Mouse (Mus musculus) adrenal gland, adult (tissue): ENCODE measurements around the gene Olfr556.
"Not testable (repeated sequence)": the region's sequence is repeated elsewhere in the genome, so short reads cannot be mapped to it uniquely, and the experiment has no call there.

ENCODE experiments used
- DNase-seq, 2 experiments: peaks; one replicate each; pipeline ENCODE4 v3.0.0; 2022 to 2023; ENCODE audit warnings: low spot score in 1 of 2; ENCODE audit not compliant: inconsistent age in 2 of 2

Olfr556 gene

GRCm38 (mm10) chr7:102664599-102664998, at the start of gene Olfr556:
TSS of gene Olfr556 (plus strand) at chr7:102664899.
- no peak for DNase-seq

GRCm38 (mm10) chr7:102618118-102618517, 46.6 kb upstream of the Olfr556 start, which contains the start of gene Olfr553:
TSS of gene Olfr553 (minus strand) at chr7:102618218.
- no peak for DNase-seq

GRCm38 (mm10) chr7:102619608-102620007, 45.1 kb upstream of the Olfr556 start:
- no peak for DNase-seq

- DNase-seq = not testable (repeated sequence)
These were observed 44.3 kb upstream of the Olfr556 start for GRCm38 (mm10) chr7:102620368-102620767.

- peak; percentile 19 to 84 for DNase-seq
These were observed 28.0 kb upstream of the Olfr556 start for GRCm38 (mm10) chr7:102636665-102637064.

GRCm38 (mm10) chr7:102638132-102638531, 26.6 kb upstream of the Olfr556 start, which contains the start of gene Olfr554:
TSS of gene Olfr554 (plus strand) at chr7:102638432.
- no peak for DNase-seq

- DNase-seq = not testable (repeated sequence)
These were observed 19.8 kb upstream of the Olfr556 start for GRCm38 (mm10) chr7:102644945-102645344.

- DNase-seq = no peak
These were observed 6.2 kb upstream of the Olfr556 start, which contains the start of gene Olfr555 for GRCm38 (mm10) chr7:102658523-102658922. TSS of gene Olfr555 (plus strand) at chr7:102658823.

- peak in 1 of 2 experiments; percentile 53 for DNase-seq
These were observed 679 bp downstream of the Olfr556 start for GRCm38 (mm10) chr7:102665378-102665777.

- DNase-seq = no peak
These were observed 11.5 kb downstream of the Olfr556 start for GRCm38 (mm10) chr7:102676225-102676624.

GRCm38 (mm10) chr7:102681916-102682315, 17.2 kb downstream of the Olfr556 start:
- peak in 1 of 2 experiments; percentile 21 for DNase-seq

GRCm38 (mm10) chr7:102686944-102687501, 22.3 kb downstream of the Olfr556 start, which contains the start of gene Trim68:
TSS of gene Trim68 (minus strand) at chr7:102687327.
- peak; percentile 92 to 97 for DNase-seq

- DNase-seq = peak; percentile 21 to 79
These were observed 30.8 kb downstream of the Olfr556 start, which contains the start of gene Olfr557 for GRCm38 (mm10) chr7:102695358-102696125. TSS of gene Olfr557 (plus strand) at chr7:102695910.

- no peak for DNase-seq
These were observed 33.8 kb downstream of the Olfr556 start for GRCm38 (mm10) chr7:102698461-102698860.

- no peak for DNase-seq
These were observed 37.2 kb downstream of the Olfr556 start, which contains the start of gene Olfr558 for GRCm38 (mm10) chr7:102701915-102702314. TSS of gene Olfr558 (plus strand) at chr7:102702215.

- peak in 1 of 2 experiments; percentile 10 for DNase-seq
These were observed 54.3 kb downstream of the Olfr556 start, which contains the start of gene Olfr33 for GRCm38 (mm10) chr7:102718970-102719369. TSS of gene Olfr33 (minus strand) at chr7:102719070.
